Mouse (Mus musculus) 3T3-L1 (cell line): ENCODE measurements at regions not wholly inside any gene's neighbourhood (a gene's known extent, or its start where the extent isn't known, plus 50 kb on each side); places are given as distances from the start of the nearest gene placed in this dataset.

Experiments
- DNase-seq: peaks from one replicate; pipeline ENCODE4 v3.0.0-alpha.2; 2015; ENCODE audit warnings: low read depth, low spot score

GRCm38 (mm10) chr12:26646141-26646540, 177.1 kb downstream of the Cmpk2 start:
- no peak for DNase-seq

- DNase-seq = no peak
These were observed 166.7 kb downstream of the Cmpk2 start for GRCm38 (mm10) chr12:26635665-26636241.

DNA sequence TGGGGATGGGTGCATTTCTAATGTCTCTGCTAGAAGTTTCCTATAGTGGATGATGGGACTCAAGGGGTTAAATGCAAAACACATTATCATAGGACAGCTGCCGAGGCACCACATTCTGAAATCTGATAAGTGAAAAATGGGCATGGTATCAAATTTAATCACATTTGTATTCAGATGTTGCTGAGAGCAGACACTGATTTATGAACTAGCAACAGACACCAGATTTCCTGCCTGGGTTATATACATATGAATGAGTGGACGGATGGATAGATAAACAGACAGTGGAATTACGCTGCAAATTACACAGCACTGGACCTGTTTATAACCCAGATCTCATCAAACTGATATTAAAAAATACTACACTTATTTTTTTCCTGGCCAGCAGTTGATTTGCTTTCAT, 166.2 kb downstream of the Cmpk2 start:
- no peak for DNase-seq

- no peak for DNase-seq
These were observed 162.8 kb downstream of the Cmpk2 start for GRCm38 (mm10) chr12:26631795-26632122.

DNA sequence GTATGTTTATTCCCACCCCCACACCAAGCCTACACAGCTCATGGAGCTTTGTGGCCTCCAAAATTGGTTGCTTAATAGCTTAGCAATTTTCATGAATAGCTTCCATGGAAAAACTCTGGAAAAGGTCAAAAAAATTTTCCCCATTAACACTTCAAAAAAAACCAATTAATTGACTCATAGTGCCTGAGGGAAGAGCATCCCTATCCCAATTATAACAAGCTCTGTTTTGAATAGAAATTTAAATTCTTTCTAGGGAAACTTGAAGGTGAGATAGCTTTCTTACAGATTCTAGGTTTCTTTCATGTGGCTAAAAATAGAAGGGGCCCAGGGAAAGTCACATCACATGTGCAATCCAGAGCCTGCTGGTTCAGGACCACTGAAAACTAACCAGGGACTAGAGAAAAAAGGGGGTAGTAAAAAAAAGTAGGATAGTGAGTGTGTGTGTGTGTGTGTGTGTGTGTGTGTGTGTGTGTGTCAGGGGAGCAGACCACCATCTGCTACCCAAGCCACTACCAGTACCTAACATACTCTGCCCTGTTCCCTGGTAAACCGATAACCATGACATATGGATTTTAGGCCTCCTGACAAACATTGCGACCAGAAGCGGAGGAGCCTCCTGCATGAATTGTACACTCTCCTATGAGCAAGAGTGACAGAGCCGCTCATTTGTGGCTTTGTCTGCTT, 162.2 kb downstream of the Cmpk2 start:
- no peak for DNase-seq

DNA sequence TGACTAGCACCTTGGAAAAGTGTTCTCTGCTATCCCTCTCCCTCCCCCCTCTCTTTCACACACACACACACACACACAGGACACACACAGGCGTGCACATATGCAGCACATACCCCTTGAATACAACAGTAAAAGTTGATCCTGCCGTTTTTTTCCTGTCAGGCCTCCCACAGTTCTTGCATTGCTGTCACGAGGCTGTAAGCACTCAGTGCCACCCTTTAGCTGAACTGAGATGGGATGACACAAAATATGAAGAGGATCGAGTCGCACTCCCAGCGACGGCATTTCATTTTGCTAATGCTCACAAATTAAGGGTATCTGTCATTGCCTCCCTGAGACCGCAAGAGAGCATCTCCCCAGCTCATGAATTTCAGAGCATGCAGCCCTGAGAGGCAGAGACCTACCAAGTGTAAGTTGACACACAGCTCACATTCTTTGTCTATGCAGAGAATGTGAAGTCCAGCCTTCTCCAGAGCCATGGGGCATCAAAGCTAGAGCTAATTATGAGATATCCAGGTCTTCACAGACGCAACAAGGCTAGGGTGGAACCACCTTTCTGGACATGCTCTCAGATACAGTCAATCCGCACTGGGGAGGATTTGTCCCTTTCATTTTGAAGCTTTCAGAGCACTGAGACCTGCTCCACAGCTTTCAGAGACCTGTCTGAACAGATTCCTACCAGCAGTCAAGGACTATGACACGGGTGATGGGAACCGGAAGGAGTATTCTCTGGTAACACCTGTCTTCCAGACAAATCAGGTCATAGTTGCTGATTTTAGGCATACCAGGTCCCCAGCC, 152.3 kb downstream of the Cmpk2 start:
- DNase-seq = no peak

- DNase-seq = no peak
These were observed 151.6 kb downstream of the Cmpk2 start for GRCm38 (mm10) chr12:26620501-26621134.

DNA sequence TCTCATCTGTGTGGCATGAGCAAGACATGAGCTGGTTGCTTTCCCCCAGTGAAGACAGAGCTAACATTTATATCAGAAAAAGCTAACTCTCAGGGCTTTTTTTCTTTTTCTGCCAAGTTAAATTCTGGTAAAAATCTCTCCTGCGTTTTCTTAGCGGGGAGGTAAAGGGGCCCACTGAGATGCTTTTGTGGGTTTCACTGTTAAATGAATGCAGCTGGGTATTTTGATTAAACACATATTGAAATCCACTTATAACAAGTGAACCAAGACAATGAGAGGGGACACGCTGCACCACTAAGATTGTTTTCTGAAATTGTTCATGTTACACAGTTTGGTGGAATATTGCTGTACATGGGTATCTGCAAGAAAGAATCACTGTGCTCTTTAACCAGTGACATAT, 149.0 kb downstream of the Cmpk2 start:
- no peak for DNase-seq

- no peak for DNase-seq
These were observed 144.2 kb downstream of the Cmpk2 start for GRCm38 (mm10) chr12:26613086-26613705.

GRCm38 (mm10) chr12:26610079-26610478, 141.1 kb downstream of the Cmpk2 start:
- DNase-seq = no peak

GRCm38 (mm10) chr12:26598501-26598900, 129.5 kb downstream of the Cmpk2 start:
- peak; percentile 6 for DNase-seq

DNA sequence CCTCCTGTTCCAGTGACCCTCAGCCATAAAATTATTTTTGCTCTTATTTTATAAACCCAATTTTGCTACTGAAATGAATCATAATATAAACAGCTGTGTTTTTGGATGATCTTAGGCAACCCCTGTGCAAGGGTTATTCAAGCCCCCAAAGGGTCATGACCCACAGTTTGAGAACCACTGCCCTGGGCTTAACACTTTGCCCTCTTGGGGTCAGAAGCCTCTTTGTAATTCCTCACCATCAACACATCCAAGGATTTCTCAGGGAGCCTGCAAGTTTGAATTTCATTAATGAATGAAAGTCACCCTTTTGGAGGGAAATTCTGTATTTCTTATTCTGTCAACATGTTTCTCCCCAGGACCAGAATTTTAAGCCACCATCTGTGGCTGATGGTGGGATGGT, 123.1 kb downstream of the Cmpk2 start:
- no peak for DNase-seq

GRCm38 (mm10) chr12:26589091-26589490, 120.1 kb downstream of the Cmpk2 start:
- DNase-seq = no peak

DNA sequence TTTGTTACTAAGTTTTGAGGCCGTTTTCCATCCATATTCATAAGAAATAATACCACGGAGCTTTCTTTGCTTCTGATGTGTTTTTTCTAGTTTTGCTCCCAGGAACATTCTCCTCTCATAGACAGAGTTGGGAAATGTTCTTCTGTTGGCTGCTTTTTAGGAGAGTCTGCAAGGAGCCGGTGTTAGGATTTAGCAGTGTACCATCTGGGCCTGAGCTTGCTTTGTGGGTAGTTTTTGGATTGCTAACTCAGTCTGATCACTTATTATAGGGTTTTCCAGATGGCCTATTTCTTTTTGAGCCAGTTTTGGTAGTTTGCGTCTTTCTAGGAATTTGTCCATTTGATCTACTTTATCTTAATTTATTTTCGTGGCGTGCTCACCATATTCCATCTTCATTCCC, 108.4 kb downstream of the Cmpk2 start:
- DNase-seq = no peak

- DNase-seq = no peak
These were observed 102.6 kb downstream of the Cmpk2 start for GRCm38 (mm10) chr12:26571602-26572001.

- no peak for DNase-seq
These were observed 98.4 kb downstream of the Cmpk2 start for GRCm38 (mm10) chr12:26567435-26567834.

DNA sequence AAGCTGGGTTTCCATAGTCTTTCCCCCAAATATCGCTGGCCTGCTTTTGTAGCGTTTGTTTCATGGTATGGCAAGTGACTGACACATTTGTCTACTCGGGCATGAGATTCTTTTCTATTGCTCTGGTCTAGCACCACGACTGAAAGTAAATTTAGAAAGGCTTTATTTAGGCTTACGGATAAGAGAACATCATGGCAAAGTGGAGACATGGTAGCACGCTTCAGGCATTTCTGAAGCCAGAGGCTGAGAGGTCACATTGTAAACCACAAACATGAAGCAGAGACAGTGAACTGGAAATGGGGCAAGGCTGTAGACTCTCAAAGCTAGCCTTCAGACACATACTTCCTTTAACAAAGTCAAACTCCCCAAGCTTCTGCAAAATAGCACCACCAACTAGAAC, 93.9 kb downstream of the Cmpk2 start:
- DNase-seq = no peak

GRCm38 (mm10) chr12:26559560-26559959, 90.6 kb downstream of the Cmpk2 start:
- DNase-seq = no peak

DNA sequence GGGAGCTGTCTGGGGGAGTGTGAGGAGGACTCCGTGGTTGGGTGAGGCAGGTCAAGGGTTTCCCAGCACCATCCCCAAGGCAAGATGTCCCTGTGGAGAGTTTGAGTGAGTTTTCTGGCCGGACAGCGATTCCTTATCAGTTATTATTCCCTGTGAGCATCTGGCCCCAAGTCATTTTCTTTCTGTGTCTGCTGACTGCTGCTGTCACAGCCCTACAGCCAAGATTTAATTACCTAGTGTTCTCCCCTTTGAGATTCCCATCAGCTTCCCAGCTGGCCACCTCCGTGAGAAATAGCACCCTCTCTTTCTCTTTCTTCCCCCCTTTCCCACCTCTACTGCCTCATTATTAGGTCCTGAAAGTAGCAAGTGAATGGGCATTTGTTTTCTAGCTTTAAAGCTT, 88.4 kb downstream of the Cmpk2 start:
- DNase-seq = no peak

- DNase-seq = no peak
These were observed 82.3 kb downstream of the Cmpk2 start for GRCm38 (mm10) chr12:26551168-26551926.

GRCm38 (mm10) chr12:26547466-26547865, 78.5 kb downstream of the Cmpk2 start:
- DNase-seq = no peak
